Mouse (Mus musculus) adrenal gland, postnatal 10 days (tissue): ENCODE data around the gene Slc44a5. TPM values are rescaled to one million over a fixed set of nuclear protein-coding genes. Genes with fewer than 3 reads are reported as not detected.

Experiments
- DNase-seq: peaks from one replicate; pipeline ENCODE4 v3.0.0; 2021; ENCODE audit warnings: mixed read lengths
- total RNA-seq, 2 experiments: library from RNA; stranded (reverse); gene quantifications; 2 replicates each; pipeline ENCODE4 v1.2.3; 2021

The Slc44a5 gene
- total RNA-seq, 2 experiments from 2014 or later, result 0.51 to 0.82 TPM

- no peak for DNase-seq
These were observed 198.8 kb downstream of the Slc44a5 start for GRCm38 (mm10) chr3:154171881-154172592.

- no peak for DNase-seq
These were observed 199.3 kb downstream of the Slc44a5 start for GRCm38 (mm10) chr3:154172593-154172965.

- no peak for DNase-seq
These were observed 200.3 kb downstream of the Slc44a5 start for GRCm38 (mm10) chr3:154173556-154173955.

GRCm38 (mm10) chr3:154174031-154174430 lies 200.8 kb downstream of the Slc44a5 start:
- no peak for DNase-seq

GRCm38 (mm10) chr3:154174766-154175165 lies 201.5 kb downstream of the Slc44a5 start:
- DNase-seq, result no peak

- no peak for DNase-seq
These were observed 204.5 kb downstream of the Slc44a5 start for GRCm38 (mm10) chr3:154177665-154178305.

- no peak for DNase-seq
These were observed 206.2 kb downstream of the Slc44a5 start for GRCm38 (mm10) chr3:154179423-154179920.

GRCm38 (mm10) chr3:154182987-154183386 lies 209.8 kb downstream of the Slc44a5 start:
- DNase-seq, result no peak

GRCm38 (mm10) chr3:154183957-154184356 lies 210.7 kb downstream of the Slc44a5 start:
- no peak for DNase-seq

- no peak for DNase-seq
These were observed 215.4 kb downstream of the Slc44a5 start for GRCm38 (mm10) chr3:154188668-154189067.

- DNase-seq, result no peak
These were observed 219.2 kb downstream of the Slc44a5 start for GRCm38 (mm10) chr3:154192328-154193030.

GRCm38 (mm10) chr3:154193189-154193840 lies 220.1 kb downstream of the Slc44a5 start:
- no peak for DNase-seq

GRCm38 (mm10) chr3:154200422-154200828 lies 227.2 kb downstream of the Slc44a5 start:
- DNase-seq, result no peak

- DNase-seq, result no peak
These were observed 228.6 kb downstream of the Slc44a5 start for GRCm38 (mm10) chr3:154201796-154202195.

GRCm38 (mm10) chr3:154202383-154202782 lies 229.1 kb downstream of the Slc44a5 start:
- no peak for DNase-seq

- no peak for DNase-seq
These were observed 235.2 kb downstream of the Slc44a5 start for GRCm38 (mm10) chr3:154208479-154208878.

GRCm38 (mm10) chr3:154209201-154209754 lies 236.0 kb downstream of the Slc44a5 start:
- no peak for DNase-seq

GRCm38 (mm10) chr3:154209776-154210430 lies 236.7 kb downstream of the Slc44a5 start:
- DNase-seq, result no peak

GRCm38 (mm10) chr3:154210431-154211055 lies 237.3 kb downstream of the Slc44a5 start:
- DNase-seq, result no peak

GRCm38 (mm10) chr3:154212551-154212950 lies 239.3 kb downstream of the Slc44a5 start:
- DNase-seq, result no peak

GRCm38 (mm10) chr3:154215309-154215708 lies 242.1 kb downstream of the Slc44a5 start:
- no peak for DNase-seq
